Mouse (Mus musculus) forebrain, embryonic 16.5 days (tissue): ENCODE data around the gene Pxylp1. TPM values are rescaled to one million over a fixed set of nuclear protein-coding genes. Genes with fewer than 3 reads are reported as not detected.

Source experiments
- ATAC-seq: fragments of 200-750 bp; cut with Nextera tagmentation; 2 replicates; pipeline ENCODE4 v1.8.0; 2017; ENCODE audit warnings: mild to moderate bottlenecking, moderate library complexity
- H3K27ac ChIP-seq: fragments of 300-500 bp; sonication (generic); 2 replicates; pipeline ENCODE4 v1.5.1; 2014; ENCODE audit warnings: low read length, control low read depth
- H3K27me3 ChIP-seq: fragments of 300-500 bp; sonication (generic); replicated peaks from 2 replicates; pipeline ENCODE4 v1.6.1; 2014; ENCODE audit warnings: low read length; ENCODE audit not compliant: control insufficient read depth, insufficient read depth
- H3K36me3 ChIP-seq: fragments of 300-500 bp; sonication (generic); 2 replicates; pipeline ENCODE4 v1.6.1; 2014; ENCODE audit not compliant: control insufficient read depth, insufficient read depth
- H3K4me1 ChIP-seq: fragments of 300-500 bp; sonication (generic); replicated peaks from 2 replicates; pipeline ENCODE4 v1.6.1; 2014; ENCODE audit warnings: low read length; ENCODE audit not compliant: control insufficient read depth, insufficient read depth
- H3K4me2 ChIP-seq: fragments of 300-500 bp; sonication (generic); 2 replicates; pipeline ENCODE4 v1.6.1; 2014; ENCODE audit warnings: mild to moderate bottlenecking, low read length, control low read depth
- H3K4me3 ChIP-seq: fragments of 300-500 bp; sonication (generic); replicated peaks from 2 replicates; pipeline ENCODE4 v1.5.1; 2014; ENCODE audit warnings: mild to moderate bottlenecking, low read length, control low read depth
- H3K9ac ChIP-seq: fragments of 300-500 bp; sonication (generic); replicated peaks from 2 replicates; pipeline ENCODE4 v1.6.1; 2014; ENCODE audit warnings: low read depth, low read length, control low read depth
- H3K9me3 ChIP-seq: fragments of 300-500 bp; sonication (generic); 2 replicates; pipeline ENCODE4 v1.6.1; 2016; ENCODE audit warnings: low read length; ENCODE audit not compliant: control insufficient read depth
- WGBS: fragments of 180-500 bp; shearing (Covaris S2); extraction: QIAGEN DNeasy Blood & Tissue Kit; methylation state at CpG from one replicate; pipeline ENCODE4 v1.1.7; 2014; 5-methylcytosine and 5-hydroxymethylcytosine counted together
- polyA plus RNA-seq: library from polyadenylated mRNA; unstranded; fragments of >200 nt; fragmentation: Nextera tagmentation; extraction: Ambion mirVana; gene quantifications from 2 replicates; pipeline ENCODE4 v1.2.1, GENCODE M21; 2015

Gene Pxylp1
- polyA plus RNA-seq, 1 experiment from 2014 or later: 33.3 TPM

DNA sequence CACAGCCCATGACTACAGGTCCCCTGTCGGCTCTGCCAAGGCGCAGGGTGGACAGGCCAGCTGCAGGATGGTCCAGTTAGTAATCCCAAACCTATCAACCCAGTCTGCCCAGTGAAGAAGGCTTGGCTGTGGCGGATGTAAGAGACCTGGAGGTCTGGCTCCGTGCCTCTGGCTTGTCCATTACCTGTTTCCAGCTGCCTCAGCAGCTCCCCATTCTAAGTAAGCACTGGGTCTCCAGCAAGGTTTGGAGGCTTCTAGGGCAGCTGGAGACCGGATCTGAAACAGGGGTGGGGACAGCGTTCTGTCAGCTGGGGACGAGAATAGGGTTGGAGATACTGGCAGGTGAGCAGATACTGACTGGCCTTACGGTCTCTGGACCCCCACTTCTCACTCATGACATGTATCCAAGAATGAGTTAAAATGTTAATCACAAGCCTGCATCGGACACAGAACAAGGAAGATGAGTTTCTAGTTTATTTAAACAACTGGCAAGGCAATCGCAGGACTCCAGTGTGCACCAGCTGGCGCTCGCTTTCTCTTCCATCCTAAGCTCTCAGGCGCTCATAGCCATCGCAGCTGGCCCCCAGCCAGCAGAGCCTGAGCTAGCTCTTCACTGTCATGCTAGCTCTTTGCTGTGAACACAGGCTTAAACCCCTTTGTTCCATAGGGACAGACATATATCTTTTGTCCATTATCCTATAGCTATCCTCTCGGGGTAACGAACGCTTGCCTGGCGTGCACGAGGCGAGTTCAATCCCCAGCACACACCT is 9.8 kb downstream of the Pxylp1 start:
- no peak overlapping the region for H3K4me3 ChIP-seq
- H3K9me3 ChIP-seq: no peaks in the 10 kb centered on the region
- H3K4me1 ChIP-seq: peaks cover 28% of the 10 kb centered on the region
- 73% methylated on average over 20 of the region's 20 CpGs for WGBS
- no peak overlapping the region for H3K9ac ChIP-seq
- no peaks in the 10 kb centered on the region for H3K27me3 ChIP-seq
- H3K4me2 ChIP-seq: no peak overlapping the region
- peak; percentile 56 for ATAC-seq
- 0 out of 2 replicates have a peak overlapping the region, but pooled peaks have one; percentile 30 for H3K27ac ChIP-seq
- no peaks in the 10 kb centered on the region for H3K36me3 ChIP-seq

- Histone ChIP-seq H3K4me2 (no peak overlapping the region), H3K27ac (no peak overlapping the region), H3K4me1 (peaks cover 20% of the 10 kb centered on the region), H3K36me3 (no peaks in the 10 kb centered on the region), H3K27me3 (no peaks in the 10 kb centered on the region), H3K9me3 (no peaks in the 10 kb centered on the region), H3K4me3 (no peak overlapping the region), H3K9ac (no peak overlapping the region)
- no peak for ATAC-seq
- WGBS: 72% methylated on average over 6 of the region's 6 CpGs
These were observed 10.6 kb downstream of the Pxylp1 start for GRCm38 (mm10) chr9:96881901-96882300.

DNA sequence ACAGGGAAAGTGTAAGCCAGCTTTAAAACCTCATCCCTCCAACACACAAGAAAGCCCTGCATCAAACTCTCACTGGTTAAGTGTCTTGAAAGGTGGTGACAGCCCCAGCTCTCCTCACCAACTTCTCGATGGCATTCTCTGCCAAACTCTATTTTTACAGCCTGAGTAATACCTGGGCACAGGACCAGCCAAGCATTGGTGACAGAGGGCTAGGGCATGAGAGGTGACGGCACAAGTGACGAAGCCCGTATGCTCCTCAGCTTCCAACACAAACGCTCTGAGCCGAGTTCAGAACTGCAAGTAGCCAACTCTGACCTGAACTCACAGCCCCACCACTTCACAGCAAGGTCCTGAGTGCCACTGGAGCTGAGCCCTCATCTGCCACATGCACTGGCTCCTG is 13.4 kb downstream of the Pxylp1 start:
- Histone ChIP-seq H3K9ac (no peak overlapping the region), H3K9me3 (no peaks in the 10 kb centered on the region), H3K27me3 (no peaks in the 10 kb centered on the region), H3K36me3 (no peaks in the 10 kb centered on the region), H3K4me3 (no peak overlapping the region), H3K27ac (no peak overlapping the region), H3K4me2 (no peak overlapping the region), H3K4me1 (peaks cover 9% of the 10 kb centered on the region)
- 87% methylated on average over 6 of the region's 6 CpGs for WGBS
- no peak for ATAC-seq

DNA sequence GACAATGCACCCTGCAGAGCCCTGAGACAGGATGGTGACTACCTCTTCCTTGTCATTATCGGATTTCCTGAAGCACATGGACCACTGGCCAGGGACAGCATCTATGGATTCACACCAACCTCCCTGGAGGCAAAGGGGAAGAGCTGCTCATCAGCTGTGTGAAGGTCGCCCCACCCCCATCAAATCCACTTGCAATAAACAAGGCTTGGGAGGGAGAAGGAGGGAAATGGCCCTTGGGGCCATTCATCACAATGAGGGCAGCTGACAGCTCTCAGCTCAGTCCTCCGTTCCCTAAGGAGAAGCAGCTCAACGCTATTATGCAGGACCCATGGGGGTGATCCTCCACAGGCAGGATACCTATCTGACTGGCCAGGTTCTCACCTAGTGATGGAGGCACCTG is 14.0 kb downstream of the Pxylp1 start:
- Histone ChIP-seq H3K27ac (no peak overlapping the region), H3K4me1 (peaks cover 7% of the 10 kb centered on the region), H3K9me3 (no peaks in the 10 kb centered on the region), H3K36me3 (no peaks in the 10 kb centered on the region), H3K4me3 (no peak overlapping the region), H3K4me2 (no peak overlapping the region), H3K9ac (no peak overlapping the region), H3K27me3 (no peaks in the 10 kb centered on the region)
- WGBS: 39% methylated on average over 4 of the region's 4 CpGs
- no peak for ATAC-seq

- Histone ChIP-seq H3K4me1 (no peaks in the 10 kb centered on the region), H3K4me3 (no peak overlapping the region), H3K27ac (no peak overlapping the region), H3K9me3 (no peaks in the 10 kb centered on the region), H3K9ac (no peak overlapping the region), H3K4me2 (no peak overlapping the region), H3K36me3 (no peaks in the 10 kb centered on the region), H3K27me3 (no peaks in the 10 kb centered on the region)
- 69% methylated on average over 4 of the region's 4 CpGs for WGBS
- ATAC-seq: no peak
These were observed 16.8 kb downstream of the Pxylp1 start for GRCm38 (mm10) chr9:96875704-96876103.

DNA sequence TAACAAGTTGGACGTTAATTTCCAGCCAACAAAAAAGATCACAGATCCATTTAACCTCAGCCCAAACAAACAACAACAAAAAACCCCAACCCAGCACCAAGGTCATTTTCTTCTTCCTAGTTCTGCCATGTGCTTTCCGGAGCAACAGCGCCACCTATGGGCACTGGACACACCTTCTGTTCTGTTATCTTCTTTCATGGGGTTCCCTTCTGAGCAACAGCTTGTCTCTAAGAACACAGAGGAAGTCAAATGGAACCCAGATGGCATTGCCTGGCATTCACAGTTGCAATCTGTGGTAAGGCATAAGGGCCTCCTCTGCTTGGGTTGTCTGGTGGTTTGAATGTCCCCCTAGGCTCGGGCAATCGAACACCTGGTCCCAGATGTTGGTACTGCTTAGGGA is 19.4 kb downstream of the Pxylp1 start:
- H3K27ac ChIP-seq: no peak overlapping the region
- no peak overlapping the region for H3K9ac ChIP-seq
- no peak overlapping the region for H3K4me2 ChIP-seq
- H3K4me3 ChIP-seq: no peak overlapping the region
- H3K27me3 ChIP-seq: no peaks in the 10 kb centered on the region
- no peak for ATAC-seq
- WGBS: 73% methylated on average over 5 of the region's 5 CpGs
- H3K36me3 ChIP-seq: no peaks in the 10 kb centered on the region
- H3K9me3 ChIP-seq: no peaks in the 10 kb centered on the region; the same call in 1 of the 2 replicates
- H3K4me1 ChIP-seq: no peaks in the 10 kb centered on the region

GRCm38 (mm10) chr9:96870104-96870503 is 22.4 kb downstream of the Pxylp1 start:
- Histone ChIP-seq H3K27ac (no peak overlapping the region), H3K27me3 (no peaks in the 10 kb centered on the region), H3K4me2 (no peak overlapping the region), H3K9ac (no peak overlapping the region), H3K9me3 (no peaks in the 10 kb centered on the region; the same call in 1 of the 2 replicates), H3K36me3 (no peaks in the 10 kb centered on the region), H3K4me1 (peaks cover 16% of the 10 kb centered on the region), H3K4me3 (no peak overlapping the region)
- ATAC-seq: no peak
- WGBS: 74% methylated on average over 8 of the region's 8 CpGs

DNA sequence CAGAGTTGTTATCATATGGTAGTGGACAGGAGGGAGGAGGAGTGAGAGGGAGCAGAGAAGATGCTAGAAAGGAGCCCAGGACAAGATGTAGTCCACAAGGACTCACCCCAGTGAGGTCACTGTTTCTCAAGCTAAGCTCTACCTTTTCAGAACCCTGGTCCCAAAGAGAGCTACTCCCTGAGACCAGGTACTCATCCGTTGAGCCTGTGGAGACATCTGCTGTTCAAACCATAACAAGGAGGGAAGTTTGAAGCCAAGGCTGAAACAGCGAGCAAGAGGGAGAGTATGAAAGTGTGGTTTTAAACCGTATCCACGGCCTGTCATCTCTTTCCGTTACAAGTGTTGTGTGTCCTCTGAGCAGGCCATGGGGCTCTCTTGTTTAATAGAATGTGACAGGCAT is 22.9 kb downstream of the Pxylp1 start:
- WGBS: 94% methylated on average over 5 of the region's 5 CpGs
- H3K4me1 ChIP-seq: peaks cover 16% of the 10 kb centered on the region
- ATAC-seq: no peak
- no peaks in the 10 kb centered on the region for H3K36me3 ChIP-seq
- no peak overlapping the region for H3K9ac ChIP-seq
- H3K27ac ChIP-seq: no peak overlapping the region
- H3K4me3 ChIP-seq: no peak overlapping the region
- no peak overlapping the region for H3K4me2 ChIP-seq
- no peaks in the 10 kb centered on the region for H3K27me3 ChIP-seq
- H3K9me3 ChIP-seq: no peaks in the 10 kb centered on the region; the same call in 1 of the 2 replicates

DNA sequence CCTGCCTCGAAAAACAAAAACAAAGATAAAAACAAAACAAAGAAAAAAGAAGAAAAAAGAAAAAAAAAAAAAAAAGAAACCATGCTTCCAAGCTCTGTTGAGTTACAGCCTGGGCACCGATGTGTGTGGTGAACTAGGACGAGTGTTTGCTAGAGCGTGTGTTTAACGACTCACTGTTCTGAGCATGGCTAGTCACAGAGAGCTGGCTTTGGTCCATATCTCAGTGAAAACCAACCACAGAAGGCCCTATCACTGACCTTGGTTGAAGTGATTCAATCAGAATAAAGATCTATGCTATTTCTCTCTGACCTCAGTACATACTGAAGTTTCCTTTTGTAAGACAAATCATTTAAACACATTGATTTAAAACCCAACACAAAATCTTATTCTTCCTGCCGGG is 23.9 kb downstream of the Pxylp1 start:
- Histone ChIP-seq H3K27ac (no peak overlapping the region), H3K27me3 (no peaks in the 10 kb centered on the region), H3K9me3 (no peaks in the 10 kb centered on the region; the same call in 1 of the 2 replicates), H3K4me2 (no peak overlapping the region), H3K4me1 (peaks cover 16% of the 10 kb centered on the region), H3K9ac (no peak overlapping the region), H3K36me3 (no peaks in the 10 kb centered on the region), H3K4me3 (no peak overlapping the region)
- no peak for ATAC-seq
- WGBS: 70% methylated on average over 6 of the region's 6 CpGs
